Mouse (Mus musculus): ENCODE results near the gene Ntrk2.

The Ntrk2 gene

GRCm38 (mm10) chr13:58806397-58806892 is at the start of gene Ntrk2:
Gene Ntrk2, plus strand, starts transcription at chr13:58806569.
- peak; percentile 42 for DNase-seq

GRCm38 (mm10) chr13:58761003-58761630 is 45.3 kb upstream of the Ntrk2 start:
- no peak for DNase-seq

- no peak for DNase-seq
Measured at GRCm38 (mm10) chr13:58768258-58768657, 38.1 kb upstream of the Ntrk2 start.

GRCm38 (mm10) chr13:58769438-58769837 is 36.9 kb upstream of the Ntrk2 start:
- no peak for DNase-seq

GRCm38 (mm10) chr13:58779261-58779660 is 27.1 kb upstream of the Ntrk2 start:
- no peak for DNase-seq

GRCm38 (mm10) chr13:58786476-58786875 is 19.9 kb upstream of the Ntrk2 start:
- DNase-seq: no peak

GRCm38 (mm10) chr13:58790741-58791140 is 15.6 kb upstream of the Ntrk2 start:
- DNase-seq: no peak

GRCm38 (mm10) chr13:58797386-58797785 is 9.0 kb upstream of the Ntrk2 start:
- DNase-seq: no peak

GRCm38 (mm10) chr13:58801291-58801690 is 5.1 kb upstream of the Ntrk2 start:
- no peak for DNase-seq

- no peak for DNase-seq
Measured at GRCm38 (mm10) chr13:58803882-58804281, 2.5 kb upstream of the Ntrk2 start.

- DNase-seq: no peak
Measured at GRCm38 (mm10) chr13:58805833-58806232, 536 bp upstream of the Ntrk2 start.

GRCm38 (mm10) chr13:58806896-58807628 is 693 bp downstream of the Ntrk2 start:
- no peak for DNase-seq

- DNase-seq: no peak
Measured at GRCm38 (mm10) chr13:58807629-58808363, 1.4 kb downstream of the Ntrk2 start.

GRCm38 (mm10) chr13:58808381-58808821 is 2.0 kb downstream of the Ntrk2 start:
- DNase-seq: no peak

- no peak for DNase-seq
Measured at GRCm38 (mm10) chr13:58809930-58810329, 3.6 kb downstream of the Ntrk2 start.

- no peak for DNase-seq
Measured at GRCm38 (mm10) chr13:58824752-58825151, 18.4 kb downstream of the Ntrk2 start.

GRCm38 (mm10) chr13:58826356-58827197 is 20.2 kb downstream of the Ntrk2 start:
- DNase-seq: no peak

- DNase-seq: no peak
Measured at GRCm38 (mm10) chr13:58831999-58832398, 25.6 kb downstream of the Ntrk2 start.

GRCm38 (mm10) chr13:58834726-58835125 is 28.4 kb downstream of the Ntrk2 start:
- DNase-seq: no peak

GRCm38 (mm10) chr13:58836891-58837290 is 30.5 kb downstream of the Ntrk2 start:
- no peak for DNase-seq

GRCm38 (mm10) chr13:58838110-58838509 is 31.7 kb downstream of the Ntrk2 start:
- DNase-seq: no peak

- DNase-seq: peak; percentile 5
Measured at GRCm38 (mm10) chr13:58840731-58841359, 34.5 kb downstream of the Ntrk2 start.
